Mouse (Mus musculus): ENCODE data around the gene Lrrn2. TPM values are rescaled to one million over a fixed set of nuclear protein-coding genes. Genes with fewer than 3 reads are reported as not detected.

Gene Lrrn2
- polyA plus RNA-seq, 1 experiment from 2014 or later, result 38.4 TPM

DNA sequence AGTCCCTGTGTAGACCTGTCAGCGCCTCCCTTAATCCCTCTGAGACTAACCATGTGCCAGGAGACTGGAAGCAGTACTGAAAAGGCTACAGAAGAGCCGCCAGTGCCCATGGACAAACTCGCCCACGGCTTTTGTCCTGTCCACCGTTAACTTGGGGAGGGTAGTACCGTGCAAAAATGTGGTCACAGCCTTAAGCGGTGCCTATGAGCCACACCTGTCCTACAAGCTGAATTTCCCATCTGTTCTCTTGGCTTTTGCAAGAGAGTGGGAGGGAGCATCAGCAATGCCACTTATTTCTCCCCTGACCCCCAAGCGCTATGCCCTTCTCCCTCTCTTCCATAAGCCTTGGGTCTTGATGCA, 292 bp upstream of the Lrrn2 start:
- Histone ChIP-seq H3K9ac (replicated peaks; ENCODE audit: low read depth, low read length) (peak overlapping the region; percentile 84; the same call in 1 of the 2 replicates), H3K4me3 (ENCODE audit: low read depth, low read length) (peak overlapping the region; percentile 88), H3K36me3 (ENCODE audit: control insufficient read depth, insufficient read depth, low read length) (no peaks in the 10 kb centered on the region), H3K4me2 (ENCODE audit: low read depth, low read length) (peak overlapping the region; percentile 93), H3K27me3 (ENCODE audit: control insufficient read depth, insufficient read depth, low read length) (no peaks in the 10 kb centered on the region; the same call in 1 of the 2 replicates), H3K4me1 (ENCODE audit: control insufficient read depth, insufficient read depth, low read length) (peaks cover 16% of the 10 kb centered on the region), H3K9me3 (ENCODE audit: control insufficient read depth, low read length) (no peaks in the 10 kb centered on the region), H3K27ac (ENCODE audit: low read depth, low read length) (peak overlapping the region; percentile 80; the same call in 1 of the 2 replicates)
- ATAC-seq (ENCODE audit: low read depth), result peak; percentile 1; the same call in 1 of the 2 replicates
- 10% methylated on average over 8 of the region's 8 CpGs for WGBS

DNA sequence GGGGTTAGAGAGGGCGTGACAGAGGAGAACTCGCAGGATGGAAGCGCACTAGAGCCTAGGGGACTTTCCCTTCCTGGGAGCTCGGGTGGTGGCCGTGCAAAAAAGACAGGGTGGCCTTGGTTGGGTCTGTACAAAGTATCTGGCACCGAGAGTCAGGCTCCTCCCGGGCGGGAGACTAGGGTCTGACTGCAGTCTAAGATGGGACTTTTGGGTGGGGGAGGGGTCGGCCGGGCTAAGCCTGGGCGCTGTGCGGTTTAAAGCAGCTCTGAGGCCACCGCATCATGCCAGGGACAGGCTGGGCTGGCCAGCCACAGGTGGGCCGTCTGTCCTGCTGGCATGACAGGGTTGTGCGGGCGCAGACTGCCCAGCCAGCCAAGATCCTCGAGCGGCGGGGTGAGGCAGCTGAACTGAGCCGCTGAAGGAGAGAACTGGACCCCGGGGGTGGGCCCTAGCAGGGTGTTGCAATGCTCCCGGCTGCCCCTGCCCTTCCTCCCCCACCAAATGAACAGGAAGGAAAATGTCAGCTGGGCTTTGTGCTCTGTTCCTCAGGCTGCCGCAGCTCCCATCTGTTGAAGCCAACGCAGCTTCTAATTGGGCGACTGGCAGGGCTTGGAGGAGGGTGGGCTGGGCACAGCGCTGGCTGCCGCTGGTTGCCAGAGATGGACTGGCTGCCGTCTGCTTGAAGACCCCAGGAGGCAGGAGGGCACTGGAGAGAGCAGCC, 1.1 kb downstream of the Lrrn2 start:
- Histone ChIP-seq H3K27me3 (ENCODE audit: control insufficient read depth, insufficient read depth, low read length) (no peaks in the 10 kb centered on the region; the same call in 1 of the 2 replicates), H3K27ac (ENCODE audit: low read depth, low read length) (peak overlapping the region; percentile 80), H3K9me3 (ENCODE audit: control insufficient read depth, low read length) (no peaks in the 10 kb centered on the region), H3K9ac (replicated peaks; ENCODE audit: low read depth, low read length) (peak overlapping the region; percentile 84), H3K4me3 (ENCODE audit: low read depth, low read length) (peak overlapping the region; percentile 88), H3K36me3 (ENCODE audit: control insufficient read depth, insufficient read depth, low read length) (no peaks in the 10 kb centered on the region), H3K4me2 (ENCODE audit: low read depth, low read length) (peak overlapping the region; percentile 93), H3K4me1 (ENCODE audit: control insufficient read depth, insufficient read depth, low read length) (peaks cover 20% of the 10 kb centered on the region)
- ATAC-seq (ENCODE audit: low read depth), result peak; percentile 74
- WGBS, result 0% methylated on average over 28 of the region's 28 CpGs

DNA sequence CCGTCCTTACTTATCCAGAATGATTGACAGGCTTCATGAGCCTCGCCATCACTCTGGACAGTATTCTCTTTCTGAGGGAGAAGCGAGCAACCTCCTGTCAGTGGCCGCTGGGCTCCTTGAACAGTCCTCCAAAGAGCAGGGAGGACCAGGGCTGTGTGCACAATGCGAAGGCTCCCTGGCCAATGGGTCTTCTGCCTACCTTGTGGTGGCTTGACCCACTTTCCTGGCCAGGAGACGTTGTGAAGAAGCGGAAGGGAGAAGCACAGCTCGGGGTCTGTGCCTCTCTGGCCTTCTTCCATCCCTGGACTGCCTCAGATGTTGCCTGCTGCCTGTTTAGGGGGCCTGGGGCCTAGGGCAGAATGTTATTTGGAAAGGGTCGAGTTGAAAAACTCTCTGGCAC, 1.8 kb downstream of the Lrrn2 start:
- no peaks in the 10 kb centered on the region for H3K36me3 ChIP-seq (ENCODE audit: control insufficient read depth, insufficient read depth, low read length)
- H3K27me3 ChIP-seq (ENCODE audit: control insufficient read depth, insufficient read depth, low read length), result no peaks in the 10 kb centered on the region; the same call in 1 of the 2 replicates
- H3K27ac ChIP-seq (ENCODE audit: low read depth, low read length), result peak overlapping the region; percentile 44; the same call in 1 of the 2 replicates
- WGBS, result 43% methylated on average over 9 of the region's 9 CpGs
- H3K4me2 ChIP-seq (ENCODE audit: low read depth, low read length), result peak overlapping the region; percentile 93
- peak overlapping the region; percentile 84 for H3K9ac ChIP-seq (replicated peaks; ENCODE audit: low read depth, low read length)
- peaks cover 20% of the 10 kb centered on the region for H3K4me1 ChIP-seq (ENCODE audit: control insufficient read depth, insufficient read depth, low read length)
- H3K9me3 ChIP-seq (ENCODE audit: control insufficient read depth, low read length), result no peaks in the 10 kb centered on the region
- H3K4me3 ChIP-seq (ENCODE audit: low read depth, low read length), result peak overlapping the region; percentile 88
- 0 out of 2 replicates have a peak, but pooled peaks have one; percentile 3 for ATAC-seq (ENCODE audit: low read depth)

DNA sequence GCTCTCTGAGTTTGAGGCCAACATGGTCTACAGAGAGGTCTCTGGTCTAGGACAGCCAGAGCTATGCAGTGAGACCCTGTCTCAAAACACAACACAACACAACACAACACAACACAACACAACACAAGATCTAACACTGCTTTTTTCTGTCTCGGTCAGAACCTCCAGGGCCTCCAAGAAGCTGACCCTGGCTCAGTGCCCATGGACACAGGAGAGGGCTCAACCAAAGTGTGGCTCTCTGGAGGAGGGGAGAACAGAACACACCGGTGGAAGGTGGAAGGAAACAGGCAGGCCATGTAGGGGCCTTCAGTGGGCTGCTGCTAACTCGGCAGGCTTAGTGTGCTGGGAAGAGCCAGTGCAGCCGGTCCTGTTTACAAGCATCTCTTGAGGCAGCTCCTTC, 5.6 kb downstream of the Lrrn2 start:
- Histone ChIP-seq H3K4me3 (ENCODE audit: low read depth, low read length) (no peak overlapping the region), H3K27ac (ENCODE audit: low read depth, low read length) (no peak overlapping the region), H3K4me1 (ENCODE audit: control insufficient read depth, insufficient read depth, low read length) (peaks cover 19% of the 10 kb centered on the region), H3K27me3 (ENCODE audit: control insufficient read depth, insufficient read depth, low read length) (no peaks in the 10 kb centered on the region; the same call in 1 of the 2 replicates), H3K4me2 (ENCODE audit: low read depth, low read length) (no peak overlapping the region), H3K9ac (replicated peaks; ENCODE audit: low read depth, low read length) (no peak overlapping the region), H3K9me3 (ENCODE audit: control insufficient read depth, low read length) (no peaks in the 10 kb centered on the region), H3K36me3 (ENCODE audit: control insufficient read depth, insufficient read depth, low read length) (no peaks in the 10 kb centered on the region)
- no peak for ATAC-seq (ENCODE audit: low read depth)
- WGBS, result 39% methylated on average over 4 of the region's 4 CpGs

DNA sequence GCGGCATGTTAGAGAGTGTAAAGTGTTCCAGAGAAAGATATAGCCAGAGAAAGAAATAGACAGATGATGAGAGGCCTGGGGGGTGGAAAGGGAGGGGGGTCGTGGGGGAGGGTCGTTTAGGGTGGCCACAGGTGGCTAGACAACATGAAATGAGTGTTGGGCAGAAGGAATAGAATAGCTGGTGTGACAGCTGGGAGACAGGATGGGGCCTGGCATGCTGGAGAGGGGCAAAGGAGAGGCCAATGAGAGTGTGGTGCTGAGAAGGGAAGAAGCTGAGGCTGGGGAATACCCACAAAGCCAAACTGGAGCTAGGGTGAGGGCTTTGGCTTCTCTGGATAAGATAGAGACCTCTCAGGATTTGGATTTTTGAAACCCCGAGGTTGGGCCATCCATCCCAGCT, 6.6 kb downstream of the Lrrn2 start:
- Histone ChIP-seq H3K4me3 (ENCODE audit: low read depth, low read length) (no peak overlapping the region), H3K27me3 (ENCODE audit: control insufficient read depth, insufficient read depth, low read length) (no peaks in the 10 kb centered on the region), H3K27ac (ENCODE audit: low read depth, low read length) (no peak overlapping the region), H3K9me3 (ENCODE audit: control insufficient read depth, low read length) (no peaks in the 10 kb centered on the region), H3K4me2 (ENCODE audit: low read depth, low read length) (no peak overlapping the region), H3K36me3 (ENCODE audit: control insufficient read depth, insufficient read depth, low read length) (no peaks in the 10 kb centered on the region), H3K4me1 (ENCODE audit: control insufficient read depth, insufficient read depth, low read length) (peaks cover 16% of the 10 kb centered on the region), H3K9ac (replicated peaks; ENCODE audit: low read depth, low read length) (no peak overlapping the region)
- no peak for ATAC-seq (ENCODE audit: low read depth)
- WGBS, result 49% methylated on average over 4 of the region's 4 CpGs

DNA sequence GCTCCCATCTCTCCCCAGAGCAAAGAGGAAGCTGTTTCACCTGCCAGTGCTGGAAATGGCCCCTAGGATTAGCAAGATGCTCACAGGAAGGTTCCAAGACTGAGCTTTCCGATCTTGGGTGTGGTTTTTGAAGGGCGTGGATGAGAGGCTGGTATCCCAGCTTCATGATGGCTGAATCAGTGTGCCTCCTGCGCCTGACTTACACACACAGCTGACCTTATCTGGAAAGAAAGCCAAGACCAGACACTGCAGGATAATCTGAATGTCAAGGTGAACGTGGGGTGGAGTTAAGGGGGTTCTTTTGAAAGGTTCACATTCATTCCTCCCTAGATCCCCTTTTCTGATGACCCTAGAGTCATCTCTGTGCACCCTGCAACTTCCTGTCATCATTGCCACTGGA, 8.7 kb downstream of the Lrrn2 start:
- Histone ChIP-seq H3K9ac (replicated peaks; ENCODE audit: low read depth, low read length) (no peak overlapping the region), H3K27ac (ENCODE audit: low read depth, low read length) (no peak overlapping the region), H3K4me3 (ENCODE audit: low read depth, low read length) (no peak overlapping the region), H3K36me3 (ENCODE audit: control insufficient read depth, insufficient read depth, low read length) (no peaks in the 10 kb centered on the region), H3K27me3 (ENCODE audit: control insufficient read depth, insufficient read depth, low read length) (no peaks in the 10 kb centered on the region), H3K9me3 (ENCODE audit: control insufficient read depth, low read length) (no peaks in the 10 kb centered on the region), H3K4me2 (ENCODE audit: low read depth, low read length) (no peak overlapping the region), H3K4me1 (ENCODE audit: control insufficient read depth, insufficient read depth, low read length) (peaks cover 11% of the 10 kb centered on the region)
- 83% methylated on average over 4 of the region's 4 CpGs for WGBS
- no peak for ATAC-seq (ENCODE audit: low read depth)

DNA sequence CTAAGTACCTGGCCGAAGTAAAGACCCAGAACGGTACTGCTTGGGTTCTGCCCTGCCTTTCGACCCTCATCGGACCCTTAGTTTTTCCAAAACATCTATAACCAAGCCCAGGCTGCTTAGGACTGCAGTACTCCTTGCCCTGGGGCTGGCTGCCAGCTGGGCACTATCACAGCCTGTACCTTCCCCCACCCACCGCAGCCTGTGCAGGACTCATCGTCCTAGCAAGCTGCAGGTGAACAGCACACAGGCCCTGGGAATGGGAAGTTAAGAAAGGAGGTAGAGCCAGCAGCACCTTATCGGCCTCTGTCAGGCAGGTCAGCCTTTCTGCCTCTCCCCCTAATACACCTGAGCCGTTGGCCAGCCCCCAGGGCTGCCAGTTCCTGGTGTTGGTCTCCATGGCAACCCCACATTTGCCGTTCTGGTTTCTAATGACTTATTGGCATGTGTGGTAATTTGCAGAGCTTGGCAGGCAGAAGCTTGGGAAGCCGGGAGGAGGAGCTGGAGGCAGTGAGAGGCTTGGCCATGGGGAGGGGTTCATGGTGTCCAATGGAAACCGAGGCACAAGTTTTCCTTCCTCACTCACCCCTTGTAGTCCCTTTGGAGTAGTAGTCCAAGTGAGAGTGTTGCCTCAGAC, 10.2 kb downstream of the Lrrn2 start:
- no peak; the same call in 1 of the 2 replicates for ATAC-seq (ENCODE audit: low read depth)
- H3K4me2 ChIP-seq (ENCODE audit: low read depth, low read length), result no peak overlapping the region

DNA sequence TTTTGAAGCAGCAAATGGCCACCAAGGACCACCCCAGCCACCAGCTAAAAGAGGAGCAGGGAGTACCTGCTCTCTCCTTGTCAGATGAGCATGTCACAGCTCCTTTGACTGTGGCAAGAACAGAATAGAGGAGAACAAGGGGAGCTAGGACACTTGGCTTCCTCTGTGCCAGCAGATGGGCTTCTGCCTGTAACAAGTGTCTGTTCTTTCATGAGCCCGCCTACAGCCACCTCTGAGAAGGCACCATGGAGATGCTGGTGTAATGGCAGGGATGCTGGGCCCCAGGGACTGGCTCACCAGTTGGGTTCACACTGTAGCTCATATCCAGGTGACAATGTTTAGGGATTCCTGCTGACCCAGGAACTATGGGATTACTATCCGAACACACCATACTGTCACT, 12.0 kb downstream of the Lrrn2 start:
- H3K27ac ChIP-seq (ENCODE audit: low read depth, low read length), result no peak overlapping the region
- no peaks in the 10 kb centered on the region for H3K9me3 ChIP-seq (ENCODE audit: control insufficient read depth, low read length)
- H3K4me1 ChIP-seq (ENCODE audit: control insufficient read depth, insufficient read depth, low read length), result peaks cover 6% of the 10 kb centered on the region
- WGBS, result 85% methylated on average over 2 of the region's 2 CpGs
- no peak overlapping the region for H3K4me3 ChIP-seq (ENCODE audit: low read depth, low read length)
- H3K27me3 ChIP-seq (ENCODE audit: control insufficient read depth, insufficient read depth, low read length), result no peaks in the 10 kb centered on the region
- ATAC-seq (ENCODE audit: low read depth), result no peak
- no peak overlapping the region for H3K9ac ChIP-seq (replicated peaks; ENCODE audit: low read depth, low read length)
- no peaks in the 10 kb centered on the region for H3K36me3 ChIP-seq (ENCODE audit: control insufficient read depth, insufficient read depth, low read length)
- H3K4me2 ChIP-seq (ENCODE audit: low read depth, low read length), result no peak overlapping the region

More for the DNA sequence above, 10.2 kb downstream of the Lrrn2 start:
- H3K4me3 ChIP-seq (ENCODE audit: low read depth, low read length), result no peak overlapping the region
- no peaks in the 10 kb centered on the region for H3K27me3 ChIP-seq (ENCODE audit: control insufficient read depth, insufficient read depth, low read length)
- WGBS, result 62% methylated on average over 11 of the region's 11 CpGs
- no peaks in the 10 kb centered on the region for H3K36me3 ChIP-seq (ENCODE audit: control insufficient read depth, insufficient read depth, low read length)
- no peaks in the 10 kb centered on the region for H3K9me3 ChIP-seq (ENCODE audit: control insufficient read depth, low read length)
- no peak overlapping the region for H3K9ac ChIP-seq (replicated peaks; ENCODE audit: low read depth, low read length)
- no peak overlapping the region for H3K27ac ChIP-seq (ENCODE audit: low read depth, low read length)
- peaks cover 11% of the 10 kb centered on the region for H3K4me1 ChIP-seq (ENCODE audit: control insufficient read depth, insufficient read depth, low read length)

Measured in neural tube, embryonic 14.5 days (tissue).